Mouse (Mus musculus) G1E (cell line): ENCODE results near the gene H2-DMb2. TPM values are rescaled to one million over a fixed set of nuclear protein-coding genes. Genes with fewer than 3 reads are reported as not detected.

Experiments
- ATAC-seq: 2 replicates; pipeline ENCODE4 v1.8.0; 2016; ENCODE audit warnings: mild to moderate bottlenecking; ENCODE audit not compliant: insufficient number of reproducible peaks, poor library complexity, low FRiP score, severe bottlenecking; ENCODE audit errors: extremely low read depth
- DNase-seq: peaks from one replicate; pipeline ENCODE4 v3.0.0; 2012; ENCODE audit warnings: low spot score
- H3K27me3 ChIP-seq: 2 replicates; pipeline ENCODE4 v1.6.1; 2012; ENCODE audit warnings: mild to moderate bottlenecking, low read length, inconsistent platforms; ENCODE audit not compliant: insufficient read depth
- H3K36me3 ChIP-seq: replicated peaks from 2 replicates; pipeline ENCODE3; 2012; ENCODE audit warnings: mild to moderate bottlenecking, inconsistent platforms
- H3K4me1 ChIP-seq: 2 replicates; pipeline ENCODE4 v1.6.1; 2012; ENCODE audit warnings: low read depth, low read length, inconsistent platforms, mixed read lengths; ENCODE audit not compliant: insufficient read depth
- H3K4me3 ChIP-seq: 2 replicates; pipeline ENCODE4 v1.5.1; 2012; ENCODE audit warnings: low read depth, mild to moderate bottlenecking, inconsistent platforms, low read length, moderate library complexity, mixed read lengths
- H3K9me3 ChIP-seq: replicated peaks from 2 replicates; pipeline ENCODE4 v1.6.1; 2012; ENCODE audit warnings: inconsistent platforms
- CTCF ChIP-seq: IDR thresholded peaks from 2 replicates; pipeline ENCODE4 v1.5.1; 2012; ENCODE audit warnings: low read depth, low read length, inconsistent platforms, mixed read lengths
- GATA1 ChIP-seq: IDR thresholded peaks from 2 replicates; pipeline ENCODE4 v1.6.1; 2012; ENCODE audit warnings: borderline replicate concordance, low read length, inconsistent platforms, mixed read lengths
- GATA2 ChIP-seq: IDR thresholded peaks from 2 replicates; pipeline ENCODE4 v1.6.1; 2012; ENCODE audit warnings: low read depth, low read length, inconsistent platforms, borderline replicate concordance
- POLR2AphosphoS5 ChIP-seq: IDR thresholded peaks from 2 replicates; pipeline ENCODE4 v1.6.1; 2012; ENCODE audit warnings: low read depth, low read length, inconsistent platforms; ENCODE audit not compliant: insufficient replicate concordance
- TAL1 ChIP-seq: conservative IDR thresholded peaks from 2 replicates; pipeline ENCODE4 v1.6.1; 2012; ENCODE audit warnings: low read depth, low read length, inconsistent platforms, mixed read lengths
- polyA plus RNA-seq: library from polyadenylated mRNA; stranded (reverse); fragments of >175 nt; gene quantifications from 2 replicates; pipeline ENCODE4 v1.2.3, GENCODE M21; 2012
- total RNA-seq, 2 experiments: library from RNA; stranded (forward) in 1 of 2; stranded (reverse) in 1 of 2; fragments of 200-1000 nt in 1 of 2; fragments of >200 nt in 1 of 2; fragmentation: Nextera tagmentation in 1 of 2; gene quantifications; 2 replicates each; pipeline ENCODE4 v1.2.3; 2014 to 2017

H2-DMb2 gene
- total and polyA plus RNA-seq, 3 experiments: not detected

DNA sequence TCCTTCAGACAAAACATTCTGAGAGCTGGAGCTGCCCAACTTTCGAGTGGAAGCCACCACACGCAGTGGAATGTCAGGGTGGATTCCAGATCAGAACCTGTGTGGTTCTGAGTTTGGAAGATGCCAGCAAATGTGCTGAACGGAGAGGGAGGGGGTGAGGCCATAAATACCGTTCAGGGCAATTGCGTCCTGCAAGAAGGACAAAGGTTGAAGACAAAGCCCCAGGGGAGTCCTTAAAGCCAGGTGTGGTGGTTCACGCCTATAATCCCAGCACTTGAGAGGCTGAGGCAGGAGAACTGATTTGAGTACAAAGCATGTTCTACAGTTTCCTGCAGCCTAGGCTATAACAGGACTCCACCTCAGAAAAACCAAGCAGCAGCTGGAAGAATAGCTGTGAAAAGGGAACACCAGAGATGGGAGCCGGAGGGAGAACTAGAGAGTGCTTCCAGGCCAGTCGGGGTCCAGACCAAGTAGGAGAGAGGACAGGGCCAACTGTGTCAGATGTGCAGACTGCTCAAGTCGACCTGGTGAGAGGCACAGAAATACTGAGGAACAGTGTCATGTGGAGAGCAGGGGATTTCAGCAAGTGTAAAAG is 16.2 kb upstream of the H2-DMb2 start:
- TF ChIP-seq CTCF (no peak), GATA1 (no peak), GATA2 (no peak), TAL1 (no peak), POLR2AphosphoS5 (no peak)
- no peaks in the 10 kb centered on the region for H3K9me3 ChIP-seq
- peaks cover 68% of the 10 kb centered on the region for H3K4me1 ChIP-seq
- H3K27me3 ChIP-seq: peaks cover 5% of the 10 kb centered on the region; the same call in 1 of the 2 replicates
- DNase-seq: no peak
- H3K36me3 ChIP-seq: peaks cover 47% of the 10 kb centered on the region
- no peak for ATAC-seq
- peak overlapping the region; percentile 14; the same call in 1 of the 2 replicates for H3K4me3 ChIP-seq

DNA sequence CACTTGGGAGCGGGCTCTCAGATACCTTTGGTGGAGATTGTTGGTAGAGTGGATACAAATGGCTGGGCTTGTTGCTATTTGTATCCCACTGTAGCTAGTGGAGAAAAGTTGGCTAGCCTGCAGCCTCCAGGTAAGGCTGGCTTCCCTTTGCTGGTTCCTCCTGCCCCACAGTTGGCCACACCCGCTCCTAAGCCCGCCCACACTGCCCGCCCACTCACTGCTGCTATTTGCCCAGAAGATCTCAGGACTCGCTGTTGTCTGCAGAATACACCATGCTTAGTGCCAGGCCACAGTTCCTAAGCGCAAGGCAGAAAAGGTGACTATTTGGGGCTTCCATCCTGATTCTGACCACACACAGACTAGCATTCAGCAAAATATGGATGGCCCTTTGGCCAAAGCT is 15.6 kb upstream of the H2-DMb2 start:
- peak overlapping the region; percentile 14; the same call in 1 of the 2 replicates for H3K4me3 ChIP-seq
- peaks cover 68% of the 10 kb centered on the region for H3K4me1 ChIP-seq
- peak; percentile 65 for ATAC-seq
- H3K27me3 ChIP-seq: peaks cover 5% of the 10 kb centered on the region; the same call in 1 of the 2 replicates
- H3K36me3 ChIP-seq: peaks cover 47% of the 10 kb centered on the region
- H3K9me3 ChIP-seq: no peaks in the 10 kb centered on the region
- DNase-seq: peak; percentile 75
- TF ChIP-seq CTCF (no peak), TAL1 (no peak), GATA2 (no peak), GATA1 (no peak), POLR2AphosphoS5 (no peak)

DNA sequence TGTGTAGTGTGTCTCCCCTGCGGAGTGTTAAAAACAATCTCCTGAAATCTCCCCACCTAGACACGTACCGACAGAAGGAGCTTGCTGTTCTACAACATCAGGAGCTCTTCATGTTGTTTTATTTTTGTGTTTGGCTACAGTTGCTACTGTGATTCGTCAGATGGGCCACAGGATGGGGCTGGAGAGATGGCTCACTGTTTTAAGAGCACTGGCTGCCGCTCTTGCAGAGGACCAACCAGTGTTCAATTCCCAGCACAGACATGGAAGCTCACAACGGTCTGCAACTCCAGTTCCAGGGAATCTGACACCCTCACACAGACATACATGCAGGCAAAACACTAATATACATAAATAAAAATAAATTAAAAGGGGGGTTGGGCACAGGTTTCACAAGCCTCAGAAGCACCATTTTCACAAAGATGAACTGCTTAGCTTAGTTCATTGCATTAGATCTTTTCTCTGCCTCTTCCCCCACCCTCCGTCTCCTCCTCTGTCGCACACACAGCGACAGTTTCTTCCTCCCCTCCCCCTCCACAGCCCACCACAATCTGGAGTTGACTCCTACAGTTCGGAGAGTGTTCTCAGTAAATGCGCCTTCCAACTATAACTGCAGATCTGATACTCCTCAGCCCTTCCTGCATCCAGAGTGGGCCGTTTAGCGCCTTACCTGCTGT is 14.7 kb upstream of the H2-DMb2 start:
- DNase-seq (no peak), ATAC-seq (no peak)
- Histone ChIP-seq H3K4me1 (peaks cover 63% of the 10 kb centered on the region), H3K9me3 (no peaks in the 10 kb centered on the region), H3K36me3 (peaks cover 47% of the 10 kb centered on the region), H3K4me3 (no peak overlapping the region), H3K27me3 (peaks cover 9% of the 10 kb centered on the region; the same call in 1 of the 2 replicates)
- TF ChIP-seq POLR2AphosphoS5: 0 out of 2 replicates have a peak, but pooled peaks have one; percentile 48
- no peak for TF ChIP-seq CTCF
- TF ChIP-seq GATA1: no peak

DNA sequence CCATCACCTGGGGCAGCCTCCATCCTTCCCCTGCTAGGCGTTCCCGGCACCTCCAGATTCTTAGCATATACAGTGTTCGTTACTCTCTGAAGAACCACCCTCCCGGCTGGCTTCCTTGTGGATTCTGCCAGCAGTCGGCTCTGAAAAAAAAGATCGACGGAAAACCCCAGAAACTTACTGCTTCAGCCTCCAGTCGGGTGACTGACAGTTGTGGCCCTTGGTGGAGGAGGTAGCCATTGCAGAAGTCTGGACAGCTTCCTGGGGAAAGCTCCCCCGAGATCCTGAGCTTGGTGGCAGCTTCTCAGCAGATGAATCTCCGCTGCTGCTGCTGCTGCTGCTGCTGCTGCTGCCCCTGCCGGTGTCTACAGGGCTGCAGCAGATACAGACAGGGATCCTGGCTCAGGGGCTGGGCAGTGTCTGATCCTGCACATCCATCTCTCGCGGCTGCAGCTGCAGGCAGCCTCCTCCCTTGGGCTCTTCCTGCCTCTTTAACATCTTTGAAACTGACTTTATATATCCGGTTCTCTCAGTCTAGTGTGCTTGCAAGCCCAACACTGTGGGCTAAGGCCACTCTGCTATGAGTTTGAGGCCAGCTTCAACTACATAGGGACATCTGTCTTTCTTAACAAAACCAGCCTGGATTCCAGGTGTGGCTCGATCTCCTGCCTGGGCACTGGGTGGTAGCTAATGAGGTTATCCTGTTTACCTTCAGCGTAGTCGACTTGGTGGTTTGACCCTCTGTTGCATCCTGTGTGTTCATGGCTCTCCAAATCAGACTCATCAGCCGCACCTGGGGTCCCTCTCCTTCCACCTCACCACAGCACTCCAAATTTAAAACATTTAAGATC is 13.9 kb upstream of the H2-DMb2 start:
- DNase-seq (no peak), ATAC-seq (no peak)
- H3K27me3 ChIP-seq: peaks cover 13% of the 10 kb centered on the region
- no peak for TF ChIP-seq CTCF
- no peak for TF ChIP-seq GATA2
- no peak for TF ChIP-seq GATA1
- TF ChIP-seq TAL1: no peak
- H3K4me1 ChIP-seq: peaks cover 58% of the 10 kb centered on the region
- H3K36me3 ChIP-seq: peaks cover 41% of the 10 kb centered on the region
- no peaks in the 10 kb centered on the region for H3K9me3 ChIP-seq
- H3K4me3 ChIP-seq: no peak overlapping the region

DNA sequence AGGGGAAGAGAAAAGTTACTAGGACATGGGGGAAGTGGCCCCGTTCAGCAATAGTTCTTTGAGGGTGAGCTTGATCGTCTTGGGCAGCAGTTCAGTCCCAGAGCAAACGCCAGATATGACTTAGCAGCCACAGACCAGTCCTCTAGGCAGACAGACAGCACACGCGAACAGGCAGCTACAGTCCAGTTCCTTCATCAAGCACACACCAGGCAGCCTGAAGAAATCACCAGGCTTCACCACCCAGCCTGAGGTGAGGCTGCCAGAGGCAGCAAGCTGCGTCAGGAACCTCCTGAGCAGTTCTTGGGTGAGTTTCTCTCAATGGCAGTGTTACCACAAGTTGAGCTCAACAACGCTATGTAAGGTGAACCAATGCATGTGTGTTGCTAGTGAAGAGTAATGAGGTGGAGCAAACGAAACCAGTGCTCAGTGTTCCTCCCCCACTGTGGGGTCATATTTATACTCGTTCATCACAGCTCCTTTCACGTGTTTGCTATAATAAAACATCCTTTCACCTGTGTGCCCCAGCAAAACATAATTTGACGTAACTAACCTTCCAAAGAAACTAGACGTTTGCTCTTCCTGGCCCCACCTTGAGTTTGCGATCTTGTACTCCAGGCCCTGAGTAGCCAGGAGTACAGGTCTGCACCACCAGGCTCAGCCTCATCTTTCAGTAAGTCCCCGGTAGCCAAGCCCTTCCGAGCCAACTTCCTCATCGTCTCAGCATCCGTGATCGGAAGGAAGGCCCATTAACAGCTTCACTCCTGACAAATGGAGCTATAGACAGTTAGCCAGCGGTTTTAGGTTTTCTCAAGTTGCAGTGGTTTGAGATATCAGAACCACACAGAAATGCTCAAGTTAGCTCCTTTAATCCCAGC is 12.8 kb upstream of the H2-DMb2 start:
- H3K4me1 ChIP-seq: peaks cover 55% of the 10 kb centered on the region
- H3K9me3 ChIP-seq: no peaks in the 10 kb centered on the region
- peaks cover 17% of the 10 kb centered on the region for H3K27me3 ChIP-seq
- no peak for DNase-seq
- ATAC-seq: no peak
- H3K36me3 ChIP-seq: peaks cover 38% of the 10 kb centered on the region
- TF ChIP-seq GATA2 (no peak), GATA1 (no peak), POLR2AphosphoS5 (no peak), TAL1 (no peak), CTCF (no peak)
- H3K4me3 ChIP-seq: no peak overlapping the region

DNA sequence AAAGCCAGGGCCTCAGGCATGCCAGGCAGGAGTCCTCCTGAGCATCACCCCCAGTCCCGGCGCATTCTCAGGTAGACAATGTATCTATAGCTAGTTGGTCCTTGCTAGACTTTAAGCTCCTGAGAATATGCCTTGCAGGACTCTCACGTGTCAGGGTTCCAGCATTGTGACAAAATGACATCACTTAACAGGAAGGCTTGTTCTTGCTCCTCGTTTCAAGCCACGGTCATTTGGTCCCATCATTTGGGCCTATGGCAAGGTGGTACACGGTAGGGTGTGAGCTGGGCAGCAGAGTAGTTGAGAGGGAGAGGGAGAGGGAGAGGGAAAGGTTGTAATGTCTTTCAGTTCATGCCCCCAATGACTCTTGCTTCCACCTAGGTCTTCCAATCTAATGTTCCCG is 11.2 kb upstream of the H2-DMb2 start:
- no peak for ATAC-seq
- Histone ChIP-seq H3K4me3 (no peak overlapping the region), H3K9me3 (no peaks in the 10 kb centered on the region), H3K36me3 (peaks cover 22% of the 10 kb centered on the region), H3K4me1 (peaks cover 46% of the 10 kb centered on the region), H3K27me3 (peaks cover 31% of the 10 kb centered on the region)
- TF ChIP-seq GATA2: no peak
- TF ChIP-seq TAL1: no peak
- TF ChIP-seq GATA1: no peak
- no peak for TF ChIP-seq POLR2AphosphoS5
- no peak for TF ChIP-seq CTCF
- no peak for DNase-seq
